Mouse (Mus musculus) retina, embryonic 14.5 days (tissue): ENCODE measurements around the gene Arvcf.

Source experiments
- DNase-seq: peaks from one replicate; pipeline ENCODE4 v3.0.0-alpha.2; 2015; ENCODE audit warnings: low spot score

The Arvcf gene

DNA sequence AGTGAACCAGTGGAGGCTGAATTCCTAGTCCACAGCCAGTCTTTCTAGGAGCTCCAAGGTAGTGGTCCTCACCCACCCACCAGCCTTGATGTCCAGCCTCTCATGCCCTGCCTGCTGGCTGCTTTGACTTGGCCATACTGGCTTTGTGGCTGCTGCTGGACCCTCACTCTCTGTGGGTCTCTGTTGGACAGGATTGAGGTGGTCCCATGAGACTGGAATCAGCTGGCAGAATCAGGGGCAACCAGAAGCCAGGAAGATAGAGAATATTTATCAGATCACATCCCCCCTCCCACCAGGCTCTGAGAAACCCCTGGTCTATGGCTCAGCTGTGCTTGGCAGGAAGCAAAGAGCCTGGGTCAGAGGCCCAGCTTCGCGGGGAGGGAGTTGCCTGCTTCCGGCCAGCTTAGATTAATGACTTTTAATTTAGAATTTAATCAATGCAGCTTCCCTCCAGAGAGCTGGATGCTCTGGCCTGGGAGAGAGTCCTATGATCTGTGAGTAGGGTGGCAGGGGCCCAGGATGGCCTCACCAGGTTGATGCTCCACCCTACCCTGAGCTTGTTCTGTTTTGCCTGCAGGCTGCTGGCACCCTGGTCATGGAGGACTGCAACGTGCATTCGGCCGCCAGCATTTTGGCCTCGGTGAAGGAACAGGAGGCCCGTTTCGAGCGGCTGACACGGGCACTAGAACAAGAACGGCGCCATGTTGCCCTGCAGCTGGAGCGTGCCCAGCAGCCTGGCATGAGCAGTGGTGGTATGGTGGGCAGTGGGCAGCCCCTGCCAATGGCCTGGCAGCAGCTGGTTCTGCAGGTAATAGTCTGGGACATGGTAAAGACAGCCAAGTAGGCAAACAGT lies 40.8 kb downstream of the Arvcf start:
- no peak for DNase-seq

DNA sequence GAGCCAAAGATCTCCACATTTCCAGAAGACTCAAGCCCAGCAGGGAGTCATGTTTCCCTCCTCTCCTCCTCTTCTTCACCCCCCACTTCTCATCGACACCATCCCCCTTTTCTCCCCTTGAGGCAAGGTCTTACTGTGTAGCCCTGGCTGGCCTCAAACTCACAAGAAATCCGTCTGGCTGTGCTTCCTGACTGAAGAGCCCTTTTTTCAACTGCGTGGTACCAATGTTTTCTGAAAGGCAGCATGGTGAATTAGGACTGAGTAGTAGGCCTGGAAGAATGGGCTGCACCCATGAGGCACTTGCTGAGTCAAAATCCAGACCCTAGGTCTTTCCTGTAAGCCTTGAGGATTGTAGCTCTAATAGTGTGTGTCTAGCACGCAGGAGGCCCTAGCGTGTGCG lies 42.4 kb downstream of the Arvcf start:
- no peak for DNase-seq

- no peak for DNase-seq
These were observed 43.1 kb downstream of the Arvcf start for GRCm38 (mm10) chr16:18391127-18391526.

DNA sequence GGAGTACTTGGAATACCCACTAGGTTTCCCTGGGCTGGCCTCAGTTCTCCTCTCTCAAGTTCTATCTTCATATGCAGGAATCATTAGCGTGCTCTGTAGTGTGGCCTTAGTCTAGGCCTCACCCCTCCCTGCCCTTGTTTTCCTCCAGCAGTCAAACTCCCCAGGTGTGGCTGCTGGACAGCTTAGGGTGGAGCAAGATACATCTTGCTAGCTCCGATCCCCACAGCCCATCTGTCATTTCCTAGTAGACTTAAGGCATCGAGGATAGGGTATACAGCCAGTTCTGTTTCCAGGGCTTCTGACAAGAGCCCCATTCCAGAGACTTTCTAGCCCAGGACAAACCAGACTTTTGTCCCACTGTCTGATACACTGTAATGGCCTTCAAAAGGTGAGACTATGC lies 43.7 kb downstream of the Arvcf start:
- DNase-seq = no peak

DNA sequence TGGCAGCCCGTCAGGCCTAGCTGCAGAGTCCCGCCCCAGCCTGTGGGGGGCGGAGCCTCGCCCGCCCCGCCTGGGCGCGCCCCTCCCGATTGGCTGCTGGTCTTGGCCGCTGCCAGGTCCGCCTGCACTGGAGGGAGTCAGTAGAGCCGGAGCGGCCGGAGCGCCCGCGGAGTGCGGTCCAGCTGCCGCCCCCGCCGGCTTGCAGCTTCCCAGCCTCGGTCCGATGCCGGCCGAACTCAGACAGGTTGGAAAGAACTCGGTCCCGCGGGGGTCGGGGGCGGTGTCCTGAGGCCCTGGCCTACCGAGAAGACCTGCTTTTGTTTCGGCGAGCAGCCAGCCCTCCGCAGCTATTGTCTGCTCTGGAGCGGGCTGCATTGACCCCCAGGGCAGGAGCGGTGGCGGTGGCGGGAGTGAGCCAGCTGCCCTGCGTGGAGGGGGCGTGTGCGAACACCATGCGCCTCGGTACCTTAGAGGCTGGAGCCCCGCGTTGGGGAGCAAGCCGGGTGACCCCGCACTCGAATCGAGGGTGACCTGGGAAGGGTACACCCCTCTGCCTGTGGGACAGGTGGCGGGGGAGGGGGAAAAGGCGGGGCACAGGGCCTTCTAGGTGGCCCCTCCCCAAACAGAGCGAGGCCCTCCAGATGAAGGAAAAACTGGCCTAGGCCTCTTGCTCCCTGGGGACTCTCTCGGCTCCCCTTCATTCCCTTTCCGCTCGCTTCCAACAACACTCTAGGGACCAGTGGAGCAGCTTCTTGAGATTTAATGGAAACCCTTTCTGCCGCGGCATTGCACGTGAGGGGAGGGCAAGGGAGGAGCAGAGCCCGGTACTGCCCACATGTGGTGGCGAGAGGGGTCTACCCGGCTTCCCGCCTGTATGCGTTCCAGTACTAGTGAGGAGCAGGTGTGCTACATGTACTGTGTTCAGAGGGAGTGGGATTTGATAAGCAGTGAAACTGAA lies 44.8 kb downstream of the Arvcf start:
- peak; percentile 88 for DNase-seq

DNA sequence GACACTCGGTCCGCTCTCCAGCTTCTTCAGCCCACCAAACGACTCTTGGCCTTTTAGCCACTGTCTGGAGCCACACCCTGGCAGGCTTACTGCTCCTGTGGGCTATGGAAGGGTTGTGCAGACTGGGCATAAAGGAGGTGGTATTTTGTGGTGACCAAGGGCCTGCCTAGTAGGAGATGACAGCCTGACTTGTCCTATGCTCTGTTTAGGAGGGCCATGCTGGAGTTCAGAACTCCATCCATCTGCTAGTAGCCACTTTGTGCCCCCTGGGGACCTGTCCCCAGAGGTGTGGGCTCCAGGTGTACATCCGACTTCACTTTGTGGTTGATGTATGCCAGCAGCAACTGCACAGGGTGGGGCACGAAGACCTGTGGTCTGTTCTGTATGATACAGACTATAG lies 45.6 kb downstream of the Arvcf start:
- DNase-seq = no peak

- no peak for DNase-seq
These were observed 46.1 kb downstream of the Arvcf start for GRCm38 (mm10) chr16:18394056-18394455.

DNA sequence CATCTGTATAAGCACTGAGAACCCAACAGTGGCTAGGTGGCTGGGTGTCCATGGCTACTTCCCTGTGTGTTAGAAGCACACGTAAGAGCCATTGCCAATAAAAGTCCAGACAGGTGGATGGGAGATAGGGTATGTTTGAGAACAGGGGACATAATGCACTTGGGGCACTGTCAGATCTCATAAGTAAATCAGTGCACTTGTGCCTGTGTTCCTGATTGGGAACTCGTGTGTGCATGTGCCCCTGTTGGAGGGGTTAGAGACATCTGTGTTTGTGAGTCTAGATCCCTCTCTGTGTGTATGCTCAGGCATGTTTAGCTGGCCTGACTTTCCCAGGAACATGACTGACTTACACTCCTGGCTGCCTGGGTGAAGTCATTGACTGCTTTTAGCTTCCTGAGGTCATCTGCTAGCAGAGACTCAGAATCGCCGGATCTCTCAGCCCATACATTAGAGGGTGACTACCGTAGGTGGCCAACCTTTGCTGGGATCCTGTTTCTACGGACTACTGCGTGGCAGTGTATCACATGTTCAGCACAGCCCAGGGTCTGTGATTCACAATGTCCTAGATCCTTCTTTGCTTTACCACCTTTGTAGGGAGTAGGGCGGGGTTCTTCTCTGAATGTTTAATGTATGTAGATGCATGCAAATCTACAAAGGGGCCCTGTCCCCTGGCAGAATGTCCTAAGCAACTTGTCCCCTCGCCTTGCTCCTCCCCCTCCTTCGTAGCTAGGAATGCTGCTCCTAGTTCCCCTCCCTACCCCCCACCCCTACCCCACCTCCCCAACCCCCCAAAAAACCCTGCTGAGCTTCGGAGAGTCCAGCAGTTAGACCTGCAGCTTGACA lies 47.0 kb downstream of the Arvcf start:
- no peak for DNase-seq

DNA sequence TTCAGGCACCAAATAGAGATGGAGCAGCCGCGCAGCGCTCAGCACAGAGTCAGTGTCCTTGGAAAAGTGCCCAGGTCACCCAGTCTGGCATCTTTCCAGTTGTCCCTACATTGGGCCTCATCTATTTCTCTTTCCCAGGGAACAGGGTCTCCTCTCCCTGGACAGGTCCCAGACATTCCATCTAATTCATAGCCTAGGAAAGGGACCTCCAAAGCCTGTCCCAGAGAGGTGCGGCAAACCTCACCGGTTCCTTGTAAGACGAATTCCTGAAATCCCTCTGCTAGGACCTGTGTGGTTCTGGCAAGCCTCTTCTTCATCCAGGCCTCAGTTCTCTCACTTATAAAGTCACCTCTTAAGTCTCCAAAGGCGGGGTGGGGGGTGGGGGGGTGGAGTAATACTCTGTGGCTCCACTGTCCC lies 47.6 kb downstream of the Arvcf start:
- no peak for DNase-seq

- no peak for DNase-seq
These were observed 48.2 kb downstream of the Arvcf start for GRCm38 (mm10) chr16:18396201-18396600.

DNA sequence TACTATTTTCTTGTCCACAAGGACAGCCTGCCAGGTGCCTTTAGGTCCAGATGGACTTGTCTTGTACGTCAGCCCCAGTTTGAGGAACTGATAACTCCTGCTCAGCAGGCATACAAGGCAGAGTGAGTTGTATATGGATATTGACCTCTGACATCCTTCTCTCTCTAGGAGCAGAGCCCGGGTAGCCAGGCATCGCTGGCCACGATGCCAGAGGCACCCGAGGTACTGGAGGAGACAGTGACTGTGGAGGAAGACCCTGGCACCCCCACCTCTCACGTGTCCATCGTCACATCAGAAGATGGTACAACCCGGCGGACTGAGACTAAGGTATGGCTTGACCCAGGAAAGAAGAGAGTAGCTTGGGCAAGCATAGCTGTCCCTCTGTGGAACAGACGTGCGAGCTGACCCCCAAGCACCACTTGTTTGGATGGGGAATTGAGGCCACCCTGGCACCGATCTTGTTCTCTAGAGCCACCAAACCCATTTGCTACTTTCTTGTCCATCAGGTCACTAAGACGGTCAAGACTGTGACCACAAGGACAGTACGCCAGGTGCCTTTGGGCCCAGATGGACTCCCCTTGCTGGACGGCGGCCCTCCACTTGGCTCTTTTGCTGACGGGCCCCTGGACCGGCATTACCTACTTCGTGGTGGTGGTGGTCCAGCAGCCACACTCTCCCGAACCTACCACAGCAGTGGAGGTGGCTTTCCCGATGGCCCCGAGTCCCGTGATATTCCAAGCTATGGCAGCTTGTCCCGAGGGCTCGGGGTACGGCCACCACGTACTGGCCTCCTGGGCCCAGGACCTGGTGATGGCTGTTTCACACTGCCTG lies 49.0 kb downstream of the Arvcf start:
- no peak for DNase-seq

- DNase-seq = no peak
These were observed 52.0 kb downstream of the Arvcf start for GRCm38 (mm10) chr16:18400028-18400427.

- DNase-seq = peak; percentile 89
These were observed 52.7 kb downstream of the Arvcf start for GRCm38 (mm10) chr16:18400472-18401216.

DNA sequence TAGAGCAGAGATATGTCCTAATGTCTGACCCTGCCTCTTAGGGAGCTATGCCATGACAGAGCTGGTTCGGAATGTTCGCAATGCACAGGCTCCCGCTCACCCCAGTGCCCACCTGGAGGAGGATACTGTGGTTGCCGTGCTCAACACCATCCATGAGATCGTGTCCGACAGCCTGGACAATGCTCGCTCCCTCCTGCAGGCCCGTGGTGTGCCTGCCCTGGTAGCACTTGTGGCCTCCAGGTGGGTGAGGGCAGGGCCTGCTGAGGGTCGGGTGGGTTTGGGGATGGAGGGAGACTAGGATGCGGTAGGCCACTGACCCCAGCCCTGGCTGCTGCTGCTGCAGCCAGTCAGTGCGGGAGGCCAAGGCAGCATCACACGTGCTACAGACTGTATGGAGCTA lies 55.3 kb downstream of the Arvcf start:
- no peak for DNase-seq

DNA sequence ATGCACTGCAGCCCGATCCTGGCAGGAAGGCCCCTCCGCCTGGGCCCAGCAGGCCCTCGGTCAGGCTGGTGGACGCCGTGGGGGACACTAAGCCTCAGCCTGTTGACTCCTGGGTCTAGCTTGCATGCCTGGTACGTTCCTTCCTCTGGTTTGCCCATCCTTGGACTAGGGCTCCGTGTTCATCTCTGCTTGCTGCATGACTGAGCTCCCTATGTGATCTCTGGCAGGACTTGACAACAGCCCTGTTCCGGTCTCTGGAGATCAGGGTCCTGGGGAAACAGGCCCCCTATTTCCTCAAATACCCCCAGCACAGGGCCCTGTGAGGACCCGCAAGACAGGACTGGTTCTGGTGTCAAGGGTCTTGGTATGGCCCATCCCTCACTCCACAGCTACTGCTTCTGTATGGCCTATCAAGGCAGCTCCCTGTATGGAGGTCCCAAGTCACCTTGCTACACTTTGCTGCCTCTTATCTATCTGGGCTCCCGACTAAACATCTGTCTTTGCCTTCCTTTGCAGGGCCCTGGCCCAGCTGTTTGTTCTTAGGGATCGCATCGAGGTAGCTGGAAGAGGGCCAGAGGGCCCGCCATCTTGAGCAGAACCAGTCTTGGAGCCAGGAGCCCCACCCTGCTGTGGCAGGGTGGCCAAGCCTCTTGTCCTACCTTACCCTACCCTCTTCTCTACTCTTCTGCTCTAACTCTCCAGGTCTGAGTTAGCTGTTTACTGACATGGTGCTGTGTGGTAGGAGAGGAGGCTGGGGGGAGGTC lies 57.3 kb downstream of the Arvcf start:
- no peak for DNase-seq

- DNase-seq = no peak
These were observed 57.9 kb downstream of the Arvcf start for GRCm38 (mm10) chr16:18405876-18406275.

GRCm38 (mm10) chr16:18406293-18406692 lies 58.3 kb downstream of the Arvcf start:
- DNase-seq = peak; percentile 72

DNA sequence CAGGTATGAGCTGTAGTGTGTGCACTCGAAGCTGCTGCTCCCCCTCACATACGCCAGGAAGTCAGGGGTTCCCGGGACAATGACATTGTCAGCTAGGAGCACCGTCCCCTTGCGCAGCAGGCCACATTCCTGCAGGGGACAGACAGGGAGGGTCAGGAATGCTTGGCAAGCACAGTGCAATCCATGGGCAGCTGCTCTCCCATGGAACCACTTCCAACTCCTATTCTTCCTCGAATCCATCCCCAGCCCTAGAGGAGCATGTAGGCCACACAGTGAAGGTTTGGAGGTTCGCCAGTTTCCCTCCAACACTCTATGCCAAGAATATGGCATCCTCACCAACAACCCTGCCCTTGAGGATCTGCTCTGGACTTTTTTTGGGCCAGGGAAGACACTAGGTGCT lies 59.9 kb downstream of the Arvcf start:
- DNase-seq = no peak

DNA sequence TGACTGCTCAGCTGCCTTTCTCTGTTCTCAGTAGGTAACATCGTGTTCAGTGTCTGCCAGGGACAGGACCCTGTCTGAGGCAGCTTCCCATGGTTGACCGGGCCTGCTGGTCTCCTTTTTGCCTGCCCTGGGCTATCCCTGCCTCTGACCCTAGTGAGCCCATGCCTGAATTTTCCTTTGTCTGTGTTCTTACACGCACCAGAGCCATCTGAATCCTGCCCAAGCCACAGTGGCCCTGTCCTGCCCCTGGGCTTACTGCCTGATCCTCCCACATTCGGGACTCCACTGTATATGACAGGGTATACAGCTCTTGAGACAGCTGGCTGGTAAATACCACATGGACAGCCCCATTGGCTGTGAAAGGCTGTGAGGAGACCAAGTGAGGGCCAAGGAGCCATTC lies 61.8 kb downstream of the Arvcf start:
- DNase-seq = no peak

DNA sequence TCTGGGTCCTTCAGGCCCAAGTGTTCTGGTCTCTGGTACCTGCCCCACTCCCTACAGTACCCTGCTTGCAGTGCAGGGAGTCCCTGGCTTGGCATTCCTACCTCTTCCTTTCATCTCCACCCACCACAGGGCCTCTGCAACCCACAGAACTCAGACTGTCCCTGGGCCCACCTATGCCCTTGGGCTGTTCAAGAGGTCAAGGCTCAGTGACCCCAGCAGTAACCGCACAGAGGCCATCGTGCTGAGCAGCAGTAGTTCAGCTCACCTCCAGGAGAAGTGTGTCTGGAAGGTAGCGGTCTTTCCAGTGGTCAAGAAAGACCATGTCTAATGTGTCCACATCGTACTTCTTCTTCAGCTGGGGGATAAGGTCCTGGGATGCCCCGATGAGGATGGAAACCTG lies 62.4 kb downstream of the Arvcf start:
- DNase-seq = no peak
